Mouse (Mus musculus) cerebellum, postnatal 4 days (tissue): ENCODE data around the gene Ikbkg.
A peak's percentile ranks its signal among the peaks of the same experiment; 100 is the strongest.
"Not testable (repeated sequence)": the region's sequence is repeated elsewhere in the genome, so short reads cannot be mapped to it uniquely, and the experiment has no call there.

Experiments
- DNase-seq, 2 experiments: peaks; one replicate each; pipeline ENCODE4 v3.0.0; 2022; ENCODE audit warnings: low spot score in 2 of 2, mixed read lengths in 1 of 2

Ikbkg gene

DNA sequence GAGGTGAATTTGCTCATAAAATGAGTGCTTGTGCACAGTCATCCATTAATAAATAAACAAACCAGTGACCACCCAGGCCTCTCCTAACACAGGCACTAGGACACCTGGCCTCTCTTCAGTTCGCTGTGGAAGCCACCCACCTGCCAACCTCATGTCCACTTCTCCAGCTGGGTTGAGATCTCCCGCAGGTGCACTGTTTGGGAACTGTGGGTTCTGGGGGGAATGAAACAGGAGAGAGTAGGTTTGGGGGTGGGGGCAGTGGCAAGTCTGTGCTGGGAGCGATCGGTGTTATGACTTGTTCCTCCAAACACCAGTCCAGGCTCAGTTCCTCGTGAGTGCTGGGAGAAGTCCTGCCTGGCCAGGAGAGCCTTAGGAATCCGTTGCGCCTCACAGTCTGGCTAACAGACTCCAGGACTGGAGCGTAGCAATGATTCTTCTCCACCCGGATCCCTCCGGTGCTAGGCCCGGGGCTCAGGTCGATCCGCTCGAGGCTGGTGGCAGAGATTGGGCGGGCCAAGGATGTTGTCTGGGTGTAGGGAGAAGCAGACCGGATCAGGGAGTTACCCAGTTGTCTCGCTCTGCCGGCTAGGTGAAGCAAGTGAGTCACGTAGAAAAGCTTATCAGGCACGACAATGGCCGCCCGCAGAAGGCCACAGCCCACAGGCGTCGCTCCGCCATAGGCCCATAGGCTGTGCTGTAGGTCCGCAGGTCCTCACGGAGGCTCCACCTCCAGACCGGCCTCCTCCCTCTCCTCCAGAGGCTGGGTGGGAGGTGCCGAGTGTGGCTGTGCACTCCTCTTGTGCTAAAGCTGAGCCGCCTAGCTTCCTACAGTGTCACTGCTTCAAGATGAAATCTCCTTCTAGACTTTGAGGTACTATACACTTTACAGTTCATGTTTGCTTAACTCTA, at the start of gene Ikbkg, which contains the start of gene Fam3a:
Gene Ikbkg, plus strand, starts transcription at position 756 of the 909 bp plus-strand sequence.
Gene Fam3a, minus strand, starts transcription at position 738 of the 909 bp plus-strand sequence.
- DNase-seq, result peak; percentile 49 to 64

DNA sequence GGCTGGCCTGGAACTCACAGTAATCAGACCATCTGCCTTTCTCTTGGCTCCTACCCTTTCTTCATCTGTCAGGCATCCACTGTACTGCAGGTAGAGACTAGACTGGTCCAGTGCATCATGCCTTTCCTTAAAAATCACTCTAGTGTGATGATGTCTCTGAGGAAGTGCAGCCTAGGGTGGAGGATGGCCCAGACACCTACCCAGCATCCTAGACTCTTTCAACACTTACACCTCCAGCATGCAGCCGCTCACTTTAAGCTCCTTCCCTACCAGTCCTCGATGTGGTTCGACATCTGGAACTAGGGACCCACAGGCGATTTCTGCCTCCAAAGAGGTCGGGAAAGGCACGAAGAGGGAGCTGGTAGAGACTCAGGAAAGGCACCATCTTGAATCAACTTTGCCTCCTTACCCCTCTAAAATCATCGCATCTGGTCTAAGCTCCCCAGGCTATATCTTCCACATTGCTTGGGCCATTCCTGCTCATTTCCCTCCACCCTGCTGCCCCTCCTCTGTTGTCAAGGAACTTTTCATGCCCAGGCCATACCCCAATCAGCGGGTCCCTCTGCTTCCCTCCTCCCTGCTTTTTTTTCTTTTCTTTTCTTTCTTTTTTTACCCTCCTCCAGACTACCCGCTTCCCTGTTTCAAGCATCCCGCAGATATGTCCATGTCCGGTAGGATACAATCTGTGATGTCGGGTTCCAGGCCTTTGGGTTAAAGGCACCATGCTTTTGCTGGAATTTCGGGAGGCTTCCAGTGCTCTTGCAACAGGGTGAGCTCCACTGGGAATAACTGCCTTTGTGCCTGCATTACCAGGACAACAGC, 40.2 kb upstream of the Ikbkg start:
- DNase-seq, result no peak

DNA sequence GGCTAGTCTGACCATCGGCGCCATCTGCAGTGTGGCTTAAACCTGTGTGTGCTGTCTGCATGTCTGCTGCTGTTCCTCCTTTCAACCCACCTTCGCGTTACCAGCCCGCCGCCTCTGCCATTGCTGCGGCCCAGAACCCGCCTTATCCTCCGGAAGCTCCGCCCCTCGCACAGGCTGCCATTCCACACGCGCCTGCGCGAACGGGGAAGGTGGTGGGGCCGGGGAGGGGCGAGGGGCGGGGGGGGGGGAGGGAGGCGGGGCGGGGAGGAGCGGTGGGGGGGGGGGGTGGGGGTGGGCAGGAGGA, 39.7 kb upstream of the Ikbkg start, which contains the start of gene Lage3:
Gene Lage3, minus strand, starts transcription at position 152 of the 304 bp plus-strand sequence.
- peak; percentile 57 to 72 for DNase-seq

DNA sequence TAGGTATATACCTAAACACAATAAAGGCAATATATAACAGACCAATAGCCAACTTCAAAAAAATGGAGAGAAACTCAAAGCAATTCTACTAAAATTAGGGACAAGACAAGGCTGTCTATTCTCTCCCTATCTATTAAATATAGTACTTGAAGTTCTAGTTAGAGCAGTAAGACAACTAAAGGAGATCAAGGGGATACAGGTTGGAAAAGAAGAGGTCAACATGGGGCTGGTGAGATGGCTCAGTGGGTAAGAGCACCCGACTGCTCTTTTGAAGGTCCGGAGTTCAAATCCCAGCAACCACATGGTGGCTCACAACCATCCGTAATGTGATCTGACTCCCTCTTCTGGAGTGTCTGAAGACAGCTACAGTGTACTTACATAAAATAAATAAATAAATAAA, 36.0 kb upstream of the Ikbkg start:
- not testable (repeated sequence) for DNase-seq

GRCm38 (mm10) chrX:74359171-74359570, 33.9 kb upstream of the Ikbkg start:
- DNase-seq, result no peak

- no peak for DNase-seq
Observed at GRCm38 (mm10) chrX:74367512-74367911, 25.6 kb upstream of the Ikbkg start.

DNA sequence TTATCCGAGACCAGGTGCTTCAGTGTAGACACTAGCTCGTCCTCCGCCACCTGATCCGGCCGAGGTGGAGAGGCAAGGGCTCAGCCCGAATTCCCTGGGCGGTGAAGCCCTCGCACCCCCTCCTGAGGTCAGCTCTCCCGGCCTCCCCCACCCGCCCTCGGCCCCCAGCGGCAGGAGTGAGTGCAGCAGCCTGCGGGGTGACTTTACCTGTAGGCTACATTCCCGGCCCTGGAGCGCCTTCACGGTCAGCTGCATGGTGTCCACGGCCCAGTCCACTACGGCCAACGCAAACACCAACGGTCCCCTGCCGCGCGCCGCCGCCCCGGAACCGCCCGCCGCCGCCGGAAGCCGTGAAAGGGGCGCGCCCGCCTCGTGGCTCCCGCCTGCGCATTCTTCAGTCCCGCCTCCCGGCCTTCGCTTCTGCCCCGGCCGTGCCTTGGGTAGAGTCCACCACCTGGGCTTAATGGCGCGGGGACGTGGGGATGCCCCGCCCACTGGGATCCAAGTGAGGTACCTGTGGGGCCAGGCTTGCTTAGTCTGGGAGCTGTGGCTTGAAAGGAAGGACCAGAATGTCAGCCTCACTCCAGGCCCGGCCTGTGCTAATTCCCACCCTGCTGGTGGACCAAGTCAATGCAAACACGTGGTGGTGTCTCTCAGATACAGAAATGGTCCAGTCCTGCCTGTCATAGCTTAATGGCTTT, 24.7 kb upstream of the Ikbkg start:
- peak; percentile 44 to 63 for DNase-seq

GRCm38 (mm10) chrX:74372888-74373549, 20.1 kb upstream of the Ikbkg start, which contains the start of the genes Ubl4a and Slc10a3:
TSS of gene Ubl4a (minus strand) at chrX:74373218.
TSS of gene Slc10a3 (minus strand) at chrX:74373349.
- DNase-seq, result peak; percentile 25 to 66

GRCm38 (mm10) chrX:74384451-74384850, 8.6 kb upstream of the Ikbkg start:
- no peak for DNase-seq

DNA sequence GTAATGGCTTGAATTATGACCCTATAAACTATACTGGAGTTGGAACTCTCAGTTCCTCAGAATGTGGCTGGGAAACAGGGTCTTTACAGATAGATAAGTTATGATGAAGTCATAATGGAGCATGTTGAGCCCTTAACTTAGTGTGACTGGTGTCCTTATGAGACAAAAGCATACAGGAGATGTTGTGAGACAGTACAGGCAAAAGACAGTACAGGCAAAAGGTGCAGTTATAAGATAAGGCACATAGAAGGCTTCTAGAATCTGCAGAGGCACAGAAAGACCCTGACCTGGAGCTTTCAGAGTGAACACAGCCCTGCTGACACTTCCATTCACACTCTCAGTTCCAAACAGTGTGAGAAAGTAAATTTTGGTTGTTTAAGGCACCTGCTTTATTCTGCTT, 4.9 kb upstream of the Ikbkg start:
- DNase-seq, result no peak

GRCm38 (mm10) chrX:74400136-74400535, 7.0 kb downstream of the Ikbkg start:
- no peak for DNase-seq

DNA sequence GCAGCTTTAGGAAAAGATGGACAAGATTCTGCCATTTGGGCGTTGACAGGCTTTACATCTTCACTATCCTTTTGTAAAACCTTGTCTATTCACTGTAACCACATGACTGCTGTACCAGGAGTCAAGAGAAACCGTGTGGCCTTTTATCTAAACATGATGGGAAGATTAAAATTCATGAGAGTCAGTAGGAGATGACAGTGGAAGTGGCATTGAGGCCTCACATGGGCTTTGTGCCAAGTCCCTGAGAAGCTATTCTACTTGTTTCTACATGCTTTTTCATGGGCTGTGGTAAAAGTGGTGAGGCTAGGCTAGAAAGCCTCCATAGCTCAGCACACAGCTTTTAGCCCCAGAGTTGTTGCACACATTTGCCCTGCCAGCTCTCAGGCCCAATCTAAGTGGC, 15.2 kb downstream of the Ikbkg start:
- DNase-seq, result no peak

DNA sequence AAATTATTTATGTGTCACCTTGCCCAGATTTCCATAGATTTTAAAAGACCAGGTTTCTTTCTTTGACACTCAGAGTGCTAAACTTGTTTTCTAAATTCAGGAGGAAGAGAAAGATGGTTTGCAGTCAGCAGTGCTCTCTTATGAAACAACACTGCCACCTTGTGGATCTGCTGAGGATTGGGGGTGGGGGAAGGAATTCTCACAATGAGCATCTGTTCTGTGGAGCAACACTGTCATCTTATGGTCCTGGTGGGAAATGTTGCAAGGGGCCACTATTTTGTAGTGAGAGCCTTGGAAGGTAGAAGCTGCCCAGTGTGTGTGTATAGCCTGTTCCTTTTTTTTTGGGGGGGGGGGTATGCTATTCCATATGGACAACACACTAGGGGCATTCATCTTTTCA, 20.3 kb downstream of the Ikbkg start:
- DNase-seq, result peak; percentile 30 to 67

GRCm38 (mm10) chrX:74424443-74424842, 31.4 kb downstream of the Ikbkg start:
- no peak for DNase-seq

DNA sequence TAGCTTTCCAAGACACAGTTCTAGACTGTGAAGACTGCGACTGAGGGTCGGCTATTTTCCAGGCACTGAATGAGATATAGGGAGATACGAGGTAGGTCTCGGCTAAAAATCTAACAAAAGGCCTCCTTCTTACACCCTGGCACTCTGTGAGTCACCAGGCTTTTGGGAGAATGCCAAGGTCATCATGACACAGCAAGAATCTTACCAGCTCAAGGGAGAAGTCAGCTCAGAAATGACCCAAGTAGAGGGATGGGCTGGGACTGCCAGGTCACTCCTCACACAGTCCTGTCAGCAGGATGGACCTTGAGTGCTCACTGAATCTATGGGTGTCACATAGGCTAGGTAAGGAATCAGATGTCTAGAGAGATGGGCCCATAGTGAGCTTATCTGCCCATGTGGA, 32.1 kb downstream of the Ikbkg start:
- DNase-seq, result no peak

- no peak for DNase-seq
Observed at GRCm38 (mm10) chrX:74426256-74426655, 33.2 kb downstream of the Ikbkg start.

- DNase-seq, result no peak
Observed at GRCm38 (mm10) chrX:74427116-74427515, 34.0 kb downstream of the Ikbkg start.

DNA sequence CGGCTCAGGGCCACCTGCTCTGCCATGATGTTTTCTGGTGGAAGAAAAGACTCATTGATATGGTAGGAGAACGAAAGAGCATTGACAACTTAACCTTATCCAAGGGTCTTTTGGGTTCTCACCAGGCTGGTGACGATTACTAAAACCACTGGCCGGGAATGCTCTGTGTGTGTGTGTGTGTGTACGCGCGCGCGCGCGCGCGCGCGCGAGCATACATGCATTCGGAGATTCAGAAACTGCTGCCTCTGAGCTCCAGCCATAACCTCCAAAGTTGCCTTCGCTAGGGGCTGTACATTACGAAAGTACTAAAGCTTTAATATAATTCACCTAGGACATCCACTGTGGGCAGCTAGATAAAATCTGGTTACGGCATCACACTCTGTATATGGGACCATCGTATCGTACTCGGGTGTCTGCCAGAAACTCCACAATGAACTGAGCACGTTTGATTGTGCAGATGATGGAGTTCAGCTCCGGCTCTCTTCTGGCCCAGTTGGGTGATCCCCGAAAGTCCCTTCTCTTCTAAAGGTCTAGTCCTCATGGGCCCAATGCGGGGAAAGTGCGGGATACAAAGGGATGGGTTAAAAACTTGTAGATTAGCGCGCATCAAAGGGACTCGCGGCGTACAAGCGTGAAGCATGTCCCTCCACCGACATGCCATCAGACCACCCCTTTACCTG, 35.2 kb downstream of the Ikbkg start:
- no peak for DNase-seq

DNA sequence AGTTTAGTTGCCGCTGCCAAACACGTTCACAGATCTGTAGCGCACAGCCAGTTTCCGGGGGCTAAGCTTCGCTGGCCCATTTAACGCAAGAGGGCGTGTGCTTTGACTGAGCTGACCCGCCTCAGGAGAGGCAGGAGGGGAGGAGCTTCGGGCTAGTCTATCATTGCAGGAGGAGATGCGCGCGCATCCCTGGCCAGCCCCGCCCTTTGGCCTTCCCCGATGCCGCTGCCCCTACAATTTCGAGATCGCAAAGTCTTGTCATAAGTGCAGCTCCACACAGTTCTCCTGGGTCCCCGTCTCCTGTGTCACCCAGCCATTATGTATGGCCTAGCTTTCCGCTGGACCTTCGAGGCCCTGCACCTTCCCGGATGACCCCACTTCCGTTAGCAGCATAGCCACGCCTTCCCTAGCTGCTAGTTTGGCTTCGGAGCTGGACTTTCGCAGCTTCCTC, 35.8 kb downstream of the Ikbkg start, which contains the start of gene G6pdx:
Gene G6pdx, minus strand, starts transcription at position 369 of the 451 bp plus-strand sequence.
- DNase-seq, result peak; percentile 51 to 77

DNA sequence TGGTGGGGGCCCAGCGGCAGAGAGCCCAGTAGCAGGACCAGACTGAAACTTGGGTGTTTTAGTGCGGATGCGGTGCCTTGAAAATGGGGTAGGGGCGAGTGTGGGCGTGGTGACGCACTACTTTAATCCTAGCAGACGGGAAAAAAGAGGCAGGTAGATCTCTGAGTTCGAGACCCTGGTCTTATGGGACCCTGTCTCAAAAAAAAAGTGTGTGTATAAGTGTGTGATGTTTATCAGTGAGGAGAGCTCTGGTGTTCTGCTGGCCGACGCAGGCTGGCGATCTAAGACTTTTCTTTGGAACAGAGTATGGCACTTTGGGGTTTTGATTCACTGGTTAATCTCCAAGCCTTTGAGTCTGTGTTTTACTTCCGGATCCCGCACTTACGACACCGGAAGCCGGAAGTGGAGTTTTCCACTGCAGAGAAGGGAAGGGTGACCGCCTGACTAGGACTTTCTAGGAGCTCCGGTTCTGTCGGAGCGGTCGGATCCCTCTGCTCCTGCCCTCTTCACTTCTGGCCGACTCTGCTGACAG, 36.3 kb downstream of the Ikbkg start:
- peak in 1 of 2 experiments; percentile 50 for DNase-seq
